Comparison of ENCODE assay signal across 24 mouse cellular contexts in the genomic region with DNA sequence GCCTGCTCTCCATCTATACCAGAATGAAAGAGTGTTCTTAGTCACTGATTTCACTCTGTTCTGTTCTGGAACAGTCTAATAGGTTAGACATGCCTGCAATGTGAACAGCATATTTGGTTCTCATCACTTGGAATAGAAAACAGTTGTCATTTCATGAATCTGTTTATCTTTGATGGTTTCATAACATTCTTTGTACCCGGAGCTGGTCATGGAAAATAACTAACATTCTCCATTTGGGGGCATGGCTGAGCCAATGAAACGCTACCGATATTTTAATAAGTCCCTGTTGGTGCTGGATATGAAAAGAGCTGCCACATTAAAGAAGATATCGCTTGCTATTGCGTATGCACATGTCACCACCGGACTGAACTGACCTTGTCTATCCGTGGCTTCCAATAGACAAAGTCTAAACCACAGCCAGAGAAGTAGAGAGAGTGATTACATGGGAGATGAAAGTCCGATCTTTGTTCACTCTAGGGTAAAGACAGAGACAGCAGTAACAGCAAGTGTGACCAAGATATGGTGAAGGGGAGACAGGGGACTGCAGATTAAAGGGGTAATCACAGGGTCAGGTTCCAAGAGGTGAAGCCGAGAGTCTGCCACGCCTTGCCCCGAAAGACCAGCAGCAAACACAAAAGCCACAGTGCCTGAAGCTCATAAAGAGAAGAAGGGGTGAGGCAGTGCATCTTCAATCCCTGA.
DNase-seq lines count a peak whose midpoint lies in the region; ATAC-seq and TF ChIP-seq lines count a peak whose summit lies in the region.
"Had no signal": no experiment of that assay in that cellular context is flagged by ENCODE, and none has a peak within 500 bp of the region (broad histone marks: within the 10 kb centered on the region; RNA-seq: fewer than 3 reads in every experiment).

No protein-coding gene starts in this region.

- no peak for TF ChIP-seq CTCF in lung, postnatal 0 days (IDR thresholded peaks at IDR 0.05)

- peaks cover 3% of the 10 kb centered on the region; the same call in 1 of the 2 replicates for H3K27me3 ChIP-seq in embryonic facial prominence, embryonic 14.5 days (replicated peaks; ENCODE audit: control insufficient read depth, insufficient read depth, low read length)
- peaks cover 21% of the 10 kb centered on the region for H3K27me3 ChIP-seq in embryonic facial prominence, embryonic 10.5 days (replicated peaks; ENCODE audit: low read depth, poor library complexity, severe bottlenecking)
- no peaks in the 10 kb centered on the region for H3K27me3 ChIP-seq in lung, postnatal 0 days (replicated peaks; ENCODE audit: insufficient read depth, low read length)
- H3K27me3 ChIP-seq: heart, embryonic 12.5 days; Patski had no signal

- no peaks in the 10 kb centered on the region for H3K9me3 ChIP-seq in embryonic facial prominence, embryonic 14.5 days (ENCODE audit: control insufficient read depth, low read length)
- H3K9me3 ChIP-seq in embryonic facial prominence, embryonic 10.5 days: no peaks in the 10 kb centered on the region
- no peaks in the 10 kb centered on the region for H3K9me3 ChIP-seq in lung, postnatal 0 days (ENCODE audit: low read length)
- H3K9me3 ChIP-seq: embryonic facial prominence, embryonic 12.5 days; forebrain, embryonic 12.5 days; heart, embryonic 12.5 days; hindbrain, embryonic 10.5 days had no signal

- H3K4me1 ChIP-seq in embryonic facial prominence, embryonic 14.5 days (ENCODE audit: control insufficient read depth, insufficient read depth, low read length): peaks cover 10% of the 10 kb centered on the region; the same call in 1 of the 2 replicates
- H3K4me1 ChIP-seq in embryonic facial prominence, embryonic 10.5 days: peaks cover 24% of the 10 kb centered on the region
- H3K4me1 ChIP-seq in lung, postnatal 0 days (ENCODE audit: insufficient read depth, low read depth, low read length): peaks cover 11% of the 10 kb centered on the region; the same call in 1 of the 2 replicates

- H3K4me2 ChIP-seq in embryonic facial prominence, embryonic 14.5 days (ENCODE audit: low read depth, low read length): no peak overlapping the region
- no peak overlapping the region for H3K4me2 ChIP-seq in lung, postnatal 0 days (replicated peaks; ENCODE audit: low read depth, low read length)
- H3K4me2 ChIP-seq: embryonic facial prominence, embryonic 12.5 days; forebrain, embryonic 12.5 days; heart, embryonic 12.5 days; hindbrain, embryonic 14.5 days had no signal

- ATAC-seq in embryonic facial prominence, embryonic 14.5 days (ENCODE audit: low read depth): no peak
- peak; percentile 36 for ATAC-seq in lung, postnatal 0 days
- ATAC-seq: activated CD4-positive, CD25-positive, alpha-beta regulatory T cell, adult 4 months; forebrain, embryonic 16.5 days; Patski had no signal

- H3K27ac ChIP-seq in embryonic facial prominence, embryonic 14.5 days (replicated peaks; ENCODE audit: low read depth, low read length): no peak overlapping the region
- H3K27ac ChIP-seq in embryonic facial prominence, embryonic 10.5 days (replicated peaks): no peak overlapping the region
- H3K27ac ChIP-seq in lung, postnatal 0 days (ENCODE audit: low read length): no peak overlapping the region
- H3K27ac ChIP-seq: embryonic facial prominence, embryonic 12.5 days; forebrain, embryonic 12.5 days; hindbrain, embryonic 10.5 days; hindbrain, embryonic 14.5 days had no signal

- H3K36me3 ChIP-seq in embryonic facial prominence, embryonic 14.5 days (ENCODE audit: control insufficient read depth, insufficient read depth, low read length): no peaks in the 10 kb centered on the region
- H3K36me3 ChIP-seq in embryonic facial prominence, embryonic 10.5 days (replicated peaks): no peaks in the 10 kb centered on the region
- H3K36me3 ChIP-seq in lung, postnatal 0 days (ENCODE audit: insufficient read depth, low read length): no peaks in the 10 kb centered on the region
- H3K36me3 ChIP-seq: embryonic facial prominence, embryonic 12.5 days; forebrain, embryonic 12.5 days; heart, embryonic 12.5 days; hindbrain, embryonic 10.5 days had no signal

- H3K9ac ChIP-seq in embryonic facial prominence, embryonic 14.5 days (ENCODE audit: low read depth, low read length): no peak overlapping the region
- no peak overlapping the region for H3K9ac ChIP-seq in lung, postnatal 0 days (replicated peaks; ENCODE audit: low read depth)
- H3K9ac ChIP-seq: embryonic facial prominence, embryonic 12.5 days; forebrain, embryonic 12.5 days; heart, embryonic 12.5 days; hindbrain, embryonic 14.5 days had no signal

- no peak overlapping the region for H3K4me3 ChIP-seq in embryonic facial prominence, embryonic 14.5 days (ENCODE audit: low read depth, low read length)
- H3K4me3 ChIP-seq in embryonic facial prominence, embryonic 10.5 days: no peak overlapping the region
- no peak overlapping the region for H3K4me3 ChIP-seq in lung, postnatal 0 days (ENCODE audit: low read depth, low read length)
- H3K4me3 ChIP-seq: embryonic facial prominence, embryonic 12.5 days; forebrain, embryonic 12.5 days; heart, embryonic 12.5 days; hindbrain, embryonic 10.5 days had no signal

- TF ChIP-seq EP300 in lung, postnatal 0 days (IDR thresholded peaks at IDR 0.05): no peak

- 70% methylated on average over 11 of the region's 11 CpGs for WGBS in embryonic facial prominence, embryonic 14.5 days
- WGBS in embryonic facial prominence, embryonic 10.5 days: 92% methylated on average over 11 of the region's 11 CpGs
- 68% methylated on average over 11 of the region's 11 CpGs for WGBS in lung, postnatal 0 days

- DNase-seq in embryonic facial prominence, embryonic 14.5 days (ENCODE audit: low spot score): peak; percentile 12
- DNase-seq in embryonic facial prominence, embryonic 10.5 days (ENCODE audit: low spot score): no peak
- peak; percentile 37 for DNase-seq in layer of hippocampus, adult 11-12 months (ENCODE audit: low spot score)
- DNase-seq in layer of hippocampus, postnatal 36 days: no peak
- peak; percentile 58 for DNase-seq in lung, postnatal 0 days (ENCODE audit: low spot score)
- no peak for DNase-seq in lung, postnatal 4 days
- peak; percentile 36 for DNase-seq in lung, postnatal 36 days
- no peak for DNase-seq in urinary bladder, postnatal 10 days (ENCODE audit: low spot score)
- DNase-seq: adrenal gland, adult 2 months; adrenal gland, postnatal 36 days; B cell, adult 2 months; cerebellum, adult 11 months; cerebellum, adult 8-10 months; cerebellum, postnatal 14 days; embryo, embryonic 11 days; gastrocnemius, postnatal 10 days had no signal

Comparison
In these comparisons a context has a peak if more than half of its experiments do, and no peak if none do; other contexts are left out.
1. DNase-seq: peak in embryonic facial prominence, embryonic 14.5 days (single experiment), layer of hippocampus, adult 11-12 months (single experiment), lung, postnatal 0 days (single experiment) and lung, postnatal 36 days (single experiment); none in embryonic facial prominence, embryonic 10.5 days (single experiment), layer of hippocampus, postnatal 36 days (0 of 2), lung, postnatal 4 days (0 of 2) and urinary bladder, postnatal 10 days (single experiment).